Mouse (Mus musculus): ENCODE results near the gene Macf1.
"Not testable (repeated sequence)": the region's sequence is repeated elsewhere in the genome, so short reads cannot be mapped to it uniquely, and the experiment has no call there.

Gene Macf1

DNA sequence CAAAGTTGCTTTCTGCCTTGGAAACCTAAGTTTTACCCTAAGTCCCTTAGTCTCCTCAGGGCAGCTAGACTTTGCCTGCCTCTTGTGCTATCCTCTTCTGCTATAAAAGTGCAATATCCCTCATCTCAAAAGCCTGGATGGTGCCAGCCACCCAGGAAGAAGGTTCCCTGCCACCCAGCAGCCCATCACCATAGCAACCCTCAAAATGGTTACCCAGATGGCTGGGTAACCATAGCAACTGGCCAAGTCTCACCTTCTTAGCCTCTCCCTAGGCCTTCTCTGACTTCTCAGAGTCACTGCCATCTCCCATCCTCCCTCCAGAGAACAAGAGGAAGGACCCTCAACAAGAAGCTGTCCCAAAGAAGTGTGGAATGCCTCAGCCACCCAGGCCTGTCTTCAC is 13.6 kb downstream of the Macf1 start:
- peak; percentile 52 for DNase-seq (ENCODE audit: low spot score)

DNA sequence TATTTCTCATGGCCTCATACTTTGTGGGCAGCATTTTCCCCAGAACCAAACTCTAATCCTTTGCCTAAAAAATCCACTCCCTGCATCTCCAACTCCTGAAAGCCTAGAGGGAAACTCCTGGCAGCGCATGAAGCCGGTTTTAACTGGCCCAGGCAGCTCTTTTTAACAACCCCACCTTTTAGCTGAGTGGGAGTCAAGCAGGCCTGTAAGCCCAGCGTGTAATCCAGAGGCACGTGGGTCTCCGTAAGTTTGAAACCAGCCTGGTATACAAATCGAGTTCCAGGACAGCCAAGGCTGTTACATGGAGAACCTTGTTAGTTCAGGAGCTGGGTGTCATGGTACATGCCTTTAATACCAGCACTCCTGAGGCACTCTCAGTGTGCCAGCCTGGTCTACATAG is 14.5 kb downstream of the Macf1 start:
- no peak for DNase-seq (ENCODE audit: low spot score)

DNA sequence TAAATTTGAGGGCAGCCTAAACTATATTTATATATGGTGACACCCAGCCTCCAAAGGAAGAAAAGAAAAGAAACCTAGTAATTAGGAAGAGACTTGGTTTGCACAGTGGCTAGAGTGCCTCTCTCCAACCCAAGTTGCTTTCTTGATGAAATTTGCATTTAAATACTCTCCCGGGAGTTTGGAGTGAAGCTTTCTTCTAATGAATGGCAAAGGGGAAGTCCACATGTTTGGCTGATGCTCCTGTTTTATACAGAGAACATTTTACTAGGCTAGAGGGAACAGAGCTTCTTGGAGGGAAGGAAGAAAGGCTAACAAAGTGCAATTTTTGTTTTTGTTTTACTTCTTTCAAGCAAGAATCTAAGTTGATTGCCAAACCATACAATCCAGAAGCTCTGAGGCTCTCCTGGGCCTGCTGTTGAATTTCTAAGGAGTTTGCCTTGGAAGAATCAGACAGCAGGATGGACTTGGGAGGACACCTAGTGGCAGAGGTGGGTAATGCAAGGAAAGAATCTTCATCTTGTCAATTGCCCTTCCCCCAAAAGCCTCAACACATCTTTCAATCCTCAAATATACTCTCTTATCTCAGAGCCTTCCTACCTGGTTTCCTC is 16.8 kb downstream of the Macf1 start:
- peak; percentile 91 for DNase-seq (ENCODE audit: low spot score)

DNA sequence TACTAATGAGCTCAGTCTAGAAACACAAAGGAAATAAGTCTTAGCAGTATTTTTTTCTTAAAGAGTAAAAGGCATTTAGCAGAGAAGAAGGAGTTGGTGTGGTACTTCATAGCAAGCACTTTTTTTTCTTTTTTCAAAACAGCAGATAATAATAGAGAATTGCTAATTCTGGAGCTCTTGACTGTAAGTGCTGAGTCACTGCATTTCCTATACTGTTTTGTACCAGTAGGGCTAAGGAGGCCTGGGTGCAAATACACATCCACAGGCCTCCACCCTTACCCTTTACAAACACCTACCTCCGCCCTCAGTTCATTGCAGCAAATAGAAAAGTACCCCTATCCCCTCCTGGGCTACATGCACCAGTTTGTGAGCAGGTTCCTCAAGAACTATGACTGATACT is 17.6 kb downstream of the Macf1 start:
- no peak for DNase-seq (ENCODE audit: low spot score)

DNA sequence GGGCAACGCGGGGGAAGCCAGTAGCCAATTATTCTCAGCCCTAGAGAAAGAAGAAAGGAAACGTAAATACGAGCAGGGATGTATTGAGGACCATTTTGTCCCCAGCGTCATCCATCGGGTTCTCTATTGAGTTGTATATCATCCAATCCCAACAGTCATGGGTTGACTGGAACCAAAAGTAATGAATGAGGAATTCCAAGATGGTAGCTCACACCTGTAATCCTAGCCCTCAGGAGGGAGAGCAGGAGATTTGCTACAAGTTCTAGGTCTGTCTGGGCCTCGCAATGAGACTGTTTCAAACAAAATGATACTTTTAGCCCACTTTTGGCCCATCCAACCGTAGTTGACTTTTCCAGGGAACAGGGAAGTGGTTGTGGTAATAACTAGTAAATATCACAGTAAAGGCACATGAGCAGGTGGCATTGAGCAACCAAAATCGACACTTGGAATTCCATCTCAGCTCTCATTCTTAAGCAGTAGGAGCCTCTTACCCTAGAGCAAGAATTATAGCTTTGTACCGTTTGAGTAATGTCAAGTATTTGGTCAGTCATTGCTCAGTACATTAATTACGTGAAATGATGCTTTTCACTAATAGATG is 18.4 kb downstream of the Macf1 start:
- DNase-seq (ENCODE audit: low spot score): no peak

DNA sequence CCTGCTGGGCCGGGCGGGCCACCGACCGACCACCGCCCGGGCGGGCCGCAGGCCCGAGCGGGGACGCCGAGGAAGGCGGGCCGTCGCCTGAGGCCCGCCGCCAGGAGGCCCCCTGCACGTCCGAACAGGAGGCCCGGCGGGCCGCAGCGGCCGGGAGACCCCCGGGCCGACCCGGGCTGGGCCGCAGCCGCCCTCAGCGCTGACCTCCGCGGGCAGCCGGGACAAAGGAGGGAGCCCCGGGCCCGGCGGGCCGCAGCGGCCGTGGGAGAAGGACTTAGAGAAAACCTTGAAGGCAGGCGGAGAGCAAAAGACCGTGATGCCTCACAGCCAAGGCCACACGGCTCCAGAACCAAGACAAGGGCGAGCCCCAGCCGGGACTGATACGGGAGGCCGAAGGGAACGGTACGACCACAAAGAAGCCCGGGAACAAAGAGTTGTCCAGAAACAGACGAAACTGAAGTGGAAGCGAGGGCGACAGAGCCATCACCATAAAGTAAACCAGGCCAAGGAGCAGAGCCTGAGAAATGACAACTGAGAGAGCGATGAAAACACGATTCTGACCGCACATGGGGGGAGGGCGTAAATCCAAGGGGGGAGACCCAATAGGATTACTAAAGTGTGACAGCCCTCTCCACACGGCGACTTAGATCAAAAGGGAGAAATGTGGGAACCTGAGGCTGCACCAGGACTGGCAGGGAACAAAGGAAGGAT is 19.1 kb downstream of the Macf1 start:
- DNase-seq (ENCODE audit: low spot score): no peak

DNA sequence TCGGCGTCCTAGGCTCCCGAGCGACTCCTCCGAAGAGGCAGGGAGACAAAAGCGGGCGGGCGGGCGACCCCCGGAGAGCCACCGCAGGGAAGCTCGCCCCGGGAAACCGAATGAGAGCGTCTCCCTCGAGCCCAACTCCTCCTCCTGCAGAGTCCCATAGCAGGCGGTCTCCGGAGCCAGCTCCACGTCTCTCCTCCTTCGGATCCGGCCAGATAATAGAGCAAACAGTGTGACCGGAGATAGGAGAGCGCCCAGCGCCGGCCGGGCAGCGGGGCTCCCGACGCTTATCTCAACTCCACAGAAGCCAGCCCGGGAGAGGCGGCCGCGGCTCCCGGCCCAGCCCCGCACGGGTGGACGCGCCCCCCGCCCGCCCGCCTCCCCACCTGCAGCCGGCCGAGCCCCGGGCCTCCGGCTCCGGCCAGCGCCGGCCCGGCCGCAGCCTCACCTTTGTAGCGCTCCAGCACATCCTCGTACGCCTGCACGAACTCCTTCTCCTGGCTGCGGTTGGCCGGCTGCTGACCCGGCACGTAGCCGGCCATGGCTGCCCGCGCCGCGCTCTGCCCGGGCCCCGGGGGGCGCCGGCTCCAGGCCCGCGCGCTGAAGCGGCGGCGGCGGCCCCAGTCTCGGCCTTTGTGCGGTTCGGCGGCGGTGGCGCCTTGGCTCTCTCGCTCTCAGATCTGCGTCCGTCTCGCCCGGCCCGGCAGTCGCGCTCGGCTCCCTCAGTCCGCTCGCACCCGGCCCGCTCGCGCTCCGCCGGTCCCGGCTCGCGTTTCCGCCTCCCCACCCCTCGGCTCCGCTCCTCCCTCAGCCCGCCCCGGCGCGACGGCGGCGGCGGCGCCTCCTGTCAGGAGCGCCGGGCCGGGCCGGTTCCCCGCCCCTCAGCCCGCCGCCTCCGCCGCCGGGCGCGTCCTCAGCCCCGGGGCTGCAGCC is 19.9 kb downstream of the Macf1 start:
- peak; percentile 65 for DNase-seq (ENCODE audit: low spot score)

DNA sequence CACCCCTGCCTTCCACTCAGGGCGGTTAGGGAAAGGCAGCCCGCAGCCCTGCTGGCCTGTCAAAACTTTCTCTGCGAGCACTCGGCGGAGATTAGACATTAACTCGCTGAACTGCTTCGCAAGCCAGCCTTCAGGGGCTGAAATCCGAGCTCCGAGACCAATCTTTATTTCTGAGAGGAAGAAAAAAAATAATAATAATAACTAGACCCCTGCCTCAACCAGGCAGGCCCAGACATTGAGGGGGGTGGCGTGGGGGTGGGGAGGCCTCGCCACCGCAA is 20.5 kb downstream of the Macf1 start:
- no peak for DNase-seq (ENCODE audit: low spot score)

DNA sequence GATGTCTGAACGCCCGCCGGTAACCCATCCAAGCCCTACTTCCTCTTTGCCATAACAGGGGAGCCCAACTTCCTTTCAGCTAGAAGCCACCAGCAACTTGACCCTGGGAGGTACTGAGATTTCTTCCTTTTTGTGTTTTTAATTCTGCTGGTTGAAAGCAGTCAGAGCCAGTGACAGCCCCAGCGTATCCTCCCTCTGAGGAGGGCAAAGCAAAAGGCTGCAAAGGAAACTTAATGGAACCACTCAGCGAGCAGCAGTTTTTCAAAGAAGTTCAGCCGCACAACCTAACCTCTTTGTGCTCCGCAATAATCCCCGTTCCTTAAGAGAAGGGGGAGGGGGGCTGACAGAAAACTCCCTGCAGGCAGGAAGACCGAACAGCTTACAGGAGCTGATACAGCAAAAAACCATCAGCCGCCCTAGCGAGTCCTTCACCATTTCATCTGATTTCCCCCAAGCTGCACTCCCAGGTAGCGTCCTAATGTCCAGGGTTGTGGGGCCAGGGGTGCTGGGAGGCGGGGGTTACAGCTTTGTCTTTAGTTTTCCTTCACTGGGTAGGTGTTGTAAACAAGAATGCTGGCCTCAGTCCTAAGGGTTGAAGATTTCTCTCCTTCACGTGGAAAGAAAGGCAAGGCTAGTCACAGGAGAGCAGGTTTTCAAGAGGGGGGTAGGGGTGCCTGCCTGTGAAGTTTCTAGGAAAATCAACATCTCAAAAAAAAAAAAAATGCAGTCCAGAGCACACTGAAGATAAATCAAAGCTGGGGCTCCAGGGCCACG is 21.1 kb downstream of the Macf1 start:
- DNase-seq (ENCODE audit: low spot score): no peak

DNA sequence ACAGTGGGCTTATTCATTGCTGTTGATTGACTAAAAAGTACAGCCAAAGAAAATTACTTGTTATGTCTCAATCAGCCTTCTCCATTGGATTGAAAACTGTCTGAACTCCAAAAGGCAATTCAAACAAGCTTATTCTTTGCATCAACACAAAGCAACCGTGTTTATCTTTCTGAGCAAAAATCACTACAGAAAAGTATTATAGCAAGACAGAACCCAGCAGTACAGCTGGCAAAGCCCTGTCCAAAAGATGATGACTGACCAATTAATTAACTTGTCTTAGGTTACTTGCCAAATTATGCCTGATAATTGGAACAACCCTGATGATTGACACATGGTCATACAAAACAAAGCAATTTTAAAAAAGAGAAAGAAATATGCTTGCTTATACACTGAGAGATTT is 26.0 kb downstream of the Macf1 start:
- no peak for DNase-seq (ENCODE audit: low spot score)

DNA sequence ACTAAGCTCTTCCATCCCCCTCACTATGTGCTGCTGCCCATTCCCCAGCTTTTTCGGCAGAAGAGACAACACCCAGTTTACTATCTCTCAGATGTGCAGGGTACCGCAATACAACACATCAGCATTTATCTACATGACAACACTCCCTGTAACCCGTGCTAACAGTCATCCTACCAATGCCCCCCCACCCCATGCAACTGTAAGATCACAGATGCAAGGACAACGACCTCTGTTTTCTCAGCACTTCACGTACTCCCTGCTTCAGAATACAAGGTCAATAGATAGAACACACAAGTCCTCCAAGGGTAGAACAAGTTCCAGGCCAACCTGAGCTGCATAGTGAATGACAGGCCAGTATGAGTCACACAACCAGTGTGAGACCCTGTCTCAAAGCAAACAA is 28.9 kb downstream of the Macf1 start:
- no peak for DNase-seq (ENCODE audit: low spot score)

DNA sequence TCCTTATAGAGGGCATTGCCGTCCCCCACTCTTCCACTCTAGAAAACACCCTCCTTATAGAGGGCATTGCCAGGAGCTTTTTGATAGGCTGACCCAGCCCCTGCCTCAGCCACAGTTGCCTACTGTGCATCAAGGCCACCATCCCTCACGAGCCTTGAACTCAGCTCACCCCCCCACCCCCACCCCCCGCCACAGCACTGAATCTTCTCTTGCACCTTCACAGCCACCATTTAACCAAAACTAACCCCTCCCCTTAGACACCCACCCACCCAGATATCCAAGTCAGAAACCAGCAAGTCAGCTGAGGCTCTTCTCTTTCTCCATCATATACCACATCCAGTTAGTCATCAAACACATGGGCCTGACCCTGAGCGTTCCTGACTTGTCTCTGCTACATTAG is 29.6 kb downstream of the Macf1 start:
- no peak for DNase-seq (ENCODE audit: low spot score)

DNA sequence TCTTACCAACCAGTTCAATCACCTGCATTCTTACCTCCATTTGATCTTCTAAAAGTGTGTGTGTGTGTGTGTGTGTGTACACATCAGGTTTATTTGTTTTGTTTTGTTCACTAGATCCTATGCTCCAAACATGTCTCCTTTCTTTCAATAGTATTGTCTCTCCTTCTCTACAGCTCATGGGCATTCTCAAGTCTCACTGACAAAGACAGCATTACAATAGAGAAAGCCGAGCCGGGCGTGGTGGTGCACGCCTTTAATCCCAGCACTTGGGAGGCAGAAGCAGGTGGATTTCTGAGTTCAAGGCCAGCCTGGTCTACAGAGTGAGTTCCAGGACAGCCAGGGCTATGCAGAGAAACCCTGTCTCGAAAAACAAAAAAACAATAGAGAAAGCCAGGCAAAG is 30.7 kb downstream of the Macf1 start:
- not testable (repeated sequence) for DNase-seq (ENCODE audit: low spot score)

DNA sequence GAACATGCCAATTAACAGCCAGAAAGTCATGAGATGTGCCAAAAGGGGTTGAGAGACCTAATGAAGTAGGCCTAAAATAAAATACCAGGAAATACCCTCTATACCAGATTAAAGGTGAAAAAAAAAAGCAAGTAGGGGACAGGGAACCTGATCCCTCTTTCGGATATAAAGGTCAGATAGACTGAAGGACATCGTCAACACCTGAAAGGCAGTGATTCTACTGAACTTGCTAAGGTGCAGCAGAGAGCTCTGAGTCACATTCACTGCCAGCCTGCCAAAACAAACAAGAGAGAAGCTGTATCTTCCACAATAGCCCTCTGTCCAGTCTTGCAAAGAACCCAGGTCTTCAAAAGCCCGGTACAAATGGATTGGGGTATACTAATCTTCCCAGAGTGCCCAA is 32.0 kb downstream of the Macf1 start:
- DNase-seq (ENCODE audit: low spot score): no peak

DNA sequence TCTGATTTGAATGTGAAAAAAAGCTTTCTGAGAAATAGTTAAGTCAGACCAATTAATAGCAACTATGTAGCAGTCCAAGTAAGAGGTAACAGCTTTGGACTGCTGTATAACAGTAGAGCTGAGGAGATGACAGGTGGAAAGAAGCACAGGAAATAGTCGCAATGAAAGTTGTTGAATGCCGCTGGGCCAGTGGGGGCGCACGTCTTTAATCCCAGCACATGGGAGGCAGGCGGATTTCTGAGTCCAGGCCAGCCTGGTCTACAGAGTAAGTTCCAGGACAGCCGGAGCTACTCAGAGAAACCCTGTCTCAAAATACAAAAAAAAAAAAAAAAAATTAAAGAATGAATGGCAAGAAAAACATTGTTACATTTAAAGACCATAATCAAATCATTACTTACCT is 35.0 kb downstream of the Macf1 start:
- DNase-seq (ENCODE audit: low spot score): no peak

DNA sequence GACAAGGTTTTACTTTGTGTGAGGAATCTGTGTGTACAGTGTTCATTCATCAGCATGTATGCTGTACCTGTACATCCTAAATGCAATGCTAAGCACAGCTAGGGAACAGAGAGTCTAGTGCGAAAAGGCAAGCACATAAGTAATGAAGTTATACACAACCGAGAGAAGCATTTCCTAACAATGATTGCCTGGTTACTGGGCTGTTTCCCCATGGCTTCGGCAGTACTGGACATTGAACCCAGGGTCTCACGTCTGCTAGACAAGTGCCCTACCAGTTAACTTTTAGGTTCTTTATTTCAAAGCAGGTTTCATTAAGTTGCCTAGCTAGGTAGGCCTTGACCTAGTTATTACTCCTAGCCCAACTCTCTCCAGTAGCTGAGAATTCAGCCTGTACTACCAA is 36.5 kb downstream of the Macf1 start:
- DNase-seq (ENCODE audit: low spot score): no peak

DNA sequence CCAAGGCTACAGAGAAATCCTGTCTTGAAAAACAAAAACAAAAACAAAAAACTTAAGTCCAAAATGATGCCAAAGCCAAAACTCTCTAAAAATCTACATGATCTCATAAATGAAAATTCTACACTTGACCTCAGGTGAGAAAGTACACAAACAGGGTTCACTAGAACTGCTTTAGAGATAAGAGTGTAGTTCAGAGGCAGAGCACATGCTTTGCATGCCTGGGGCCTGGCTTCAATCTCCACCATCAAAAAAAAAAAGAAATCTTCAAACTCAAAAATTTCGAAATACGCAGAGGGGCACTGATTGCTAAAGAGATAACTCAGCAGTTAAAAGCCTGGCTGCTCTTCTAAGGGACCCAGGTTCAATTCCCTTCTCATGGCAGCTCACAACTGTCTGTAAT is 37.1 kb downstream of the Macf1 start:
- DNase-seq (ENCODE audit: low spot score): no peak

DNA sequence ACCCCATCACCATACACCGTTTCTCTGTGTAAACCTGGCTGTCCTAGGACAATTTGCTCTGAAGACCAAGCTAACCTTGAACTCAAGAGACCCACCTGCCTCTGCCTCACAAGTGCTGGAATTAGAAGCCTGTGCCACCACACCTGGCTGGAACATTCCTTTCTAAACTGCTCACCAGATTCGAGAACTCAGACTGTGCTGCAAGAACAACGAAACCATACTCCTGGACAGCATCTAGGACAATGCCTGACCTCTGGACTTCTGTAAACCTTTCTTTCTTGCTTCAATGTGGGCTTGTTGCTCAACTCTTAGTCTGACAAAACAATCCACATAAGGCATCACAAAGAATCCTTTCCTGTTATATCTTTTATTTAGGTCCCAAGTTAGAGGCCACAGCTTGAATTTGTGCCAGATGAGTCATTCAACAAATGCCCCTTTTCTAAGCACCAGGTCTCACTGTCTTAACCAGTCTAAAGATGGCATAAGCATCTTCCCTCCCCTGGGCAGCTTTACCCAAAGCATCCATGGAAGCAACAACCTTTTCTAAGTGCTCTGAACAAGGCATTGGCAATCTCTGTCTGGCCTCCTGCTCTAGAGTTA is 38.8 kb downstream of the Macf1 start:
- no peak for DNase-seq (ENCODE audit: low spot score)

DNA sequence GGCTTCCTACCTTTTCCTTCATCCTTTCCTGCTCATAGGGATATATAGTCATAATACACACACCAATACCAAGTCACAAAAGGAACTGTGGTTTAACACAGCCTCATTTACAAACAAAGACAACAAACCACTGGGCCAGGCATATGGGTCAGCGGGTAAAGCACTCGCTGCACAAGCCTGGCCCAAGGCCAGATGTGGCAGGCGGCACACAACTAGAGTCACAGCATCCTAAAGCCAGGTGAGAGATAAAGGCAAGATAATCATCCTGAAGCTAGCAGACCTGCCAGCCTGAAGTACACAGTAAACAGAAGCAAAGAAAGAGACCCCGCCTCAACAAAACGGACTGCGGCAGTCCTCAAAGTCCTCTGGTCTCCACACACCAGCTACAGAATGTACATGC is 40.6 kb downstream of the Macf1 start:
- no peak for DNase-seq (ENCODE audit: low spot score)

DNA sequence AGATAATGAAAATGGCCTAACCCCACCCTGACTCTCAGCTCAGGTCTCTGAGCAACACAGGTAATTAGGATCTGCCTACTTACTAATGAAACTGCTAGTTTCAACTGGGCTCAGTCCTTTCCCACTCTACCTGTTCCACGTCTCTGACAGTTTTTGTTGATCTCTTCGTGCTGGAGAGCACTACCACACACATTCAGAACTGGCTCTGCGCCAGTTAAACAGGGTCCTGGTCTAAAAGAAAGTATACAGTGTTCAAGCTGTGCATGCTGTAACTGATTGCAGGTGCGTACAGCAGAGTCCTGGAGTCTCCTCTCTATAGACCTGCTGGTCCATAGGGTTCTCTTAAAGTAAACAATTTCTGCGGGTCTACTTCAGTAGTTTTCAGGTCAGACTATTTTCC is 41.3 kb downstream of the Macf1 start:
- DNase-seq (ENCODE audit: low spot score): no peak

DNA sequence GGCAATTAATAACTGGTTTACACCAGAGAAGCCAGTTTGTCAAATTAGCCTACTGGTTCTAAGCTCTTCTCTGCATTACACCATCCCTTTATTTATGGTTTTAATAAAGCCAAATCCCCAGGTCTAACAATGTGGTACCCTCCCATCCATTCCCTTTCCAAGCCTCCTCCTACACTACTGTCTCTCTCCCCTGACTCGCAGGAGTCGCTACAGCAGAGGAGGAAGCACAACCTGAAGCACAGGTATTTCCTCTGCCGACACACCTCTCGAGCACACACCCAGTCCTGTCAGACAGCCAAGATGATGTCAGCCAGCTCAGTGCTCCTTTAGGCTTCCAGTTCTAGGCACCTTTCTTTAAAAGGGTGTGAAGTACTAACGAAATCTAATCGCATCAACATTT is 47.0 kb downstream of the Macf1 start:
- no peak for DNase-seq (ENCODE audit: low spot score)

DNA sequence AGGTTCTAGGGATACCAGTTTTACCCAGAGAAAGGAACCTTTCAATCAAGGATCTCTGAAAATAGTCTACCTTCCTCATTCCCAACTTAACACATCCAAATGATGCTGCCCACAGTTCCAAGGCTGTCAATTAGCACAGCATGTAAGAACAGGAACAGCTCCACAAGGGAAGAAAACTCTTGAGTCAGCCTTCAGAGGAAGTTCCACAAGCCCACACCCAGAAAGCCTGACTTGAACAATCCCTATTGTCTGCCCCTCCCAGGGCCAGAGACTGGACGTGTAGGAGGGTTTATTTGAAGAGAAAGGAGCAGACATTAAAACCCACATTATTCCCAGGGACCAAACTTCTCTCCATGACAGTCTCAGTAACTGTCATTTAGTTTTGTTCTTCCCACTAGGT is 48.7 kb downstream of the Macf1 start:
- no peak for DNase-seq (ENCODE audit: low spot score)

All from layer of hippocampus, adult 11-12 months (tissue).